Mouse (Mus musculus): ENCODE measurements at regions not wholly inside any gene's neighbourhood (a gene's known extent, or its start where the extent isn't known, plus 50 kb on each side); places are given as distances from the start of the nearest gene placed in this dataset.
A peak's percentile ranks its signal among the peaks of the same experiment; 100 is the strongest.

- peak; percentile 2 for DNase-seq (ENCODE audit: extremely low read depth, low read depth, low spot score)
- no peaks in the 10 kb centered on the region for H3K27me3 ChIP-seq (ENCODE audit: control insufficient read depth, insufficient read depth, low read length)
- H3K4me3 ChIP-seq (ENCODE audit: insufficient read depth, low read depth, low read length), result no peak overlapping the region
- H3K4me1 ChIP-seq (ENCODE audit: control insufficient read depth, insufficient read depth, low read length), result no peaks in the 10 kb centered on the region
- TF ChIP-seq CTCF (IDR thresholded peaks at IDR 0.05; ENCODE audit: low read depth, low read length) (no peak), POLR2A (IDR thresholded peaks at IDR 0.05; ENCODE audit: extremely low read depth, insufficient read depth, low read length) (no peak)
- no peak overlapping the region for H3K27ac ChIP-seq (replicated peaks; ENCODE audit: insufficient read depth, low read depth, low read length)
- no peaks in the 10 kb centered on the region for H3K79me2 ChIP-seq (ENCODE audit: control insufficient read depth, insufficient read depth, low read length)
- no peaks in the 10 kb centered on the region for H3K36me3 ChIP-seq (ENCODE audit: control insufficient read depth, insufficient read depth, low read length)
- 36% methylated on average over 2 of the region's 2 CpGs for WGBS
- no peak overlapping the region for H3K9ac ChIP-seq (ENCODE audit: low read depth, low read length)
Observed at GRCm38 (mm10) chr15:15329796-15330195, 1398.8 kb upstream of the Cdh9 start.

GRCm38 (mm10) chr15:15331947-15332346, 1396.6 kb upstream of the Cdh9 start:
- no peaks in the 10 kb centered on the region for H3K27me3 ChIP-seq (ENCODE audit: control insufficient read depth, insufficient read depth, low read length)
- H3K27ac ChIP-seq (replicated peaks; ENCODE audit: insufficient read depth, low read depth, low read length), result no peak overlapping the region
- H3K36me3 ChIP-seq (ENCODE audit: control insufficient read depth, insufficient read depth, low read length), result no peaks in the 10 kb centered on the region
- no peak overlapping the region for H3K9ac ChIP-seq (ENCODE audit: low read depth, low read length)
- H3K4me3 ChIP-seq (ENCODE audit: insufficient read depth, low read depth, low read length), result no peak overlapping the region
- TF ChIP-seq CTCF (IDR thresholded peaks at IDR 0.05; ENCODE audit: low read depth, low read length) (no peak), POLR2A (IDR thresholded peaks at IDR 0.05; ENCODE audit: extremely low read depth, insufficient read depth, low read length) (no peak)
- DNase-seq (ENCODE audit: extremely low read depth, low read depth, low spot score), result no peak
- no peaks in the 10 kb centered on the region for H3K4me1 ChIP-seq (ENCODE audit: control insufficient read depth, insufficient read depth, low read length)
- no peaks in the 10 kb centered on the region for H3K79me2 ChIP-seq (ENCODE audit: control insufficient read depth, insufficient read depth, low read length)

- H3K9ac ChIP-seq (ENCODE audit: low read depth, low read length), result no peak overlapping the region
- WGBS, result 54% methylated on average over 1 of the region's 1 CpGs
- no peaks in the 10 kb centered on the region for H3K4me1 ChIP-seq (ENCODE audit: control insufficient read depth, insufficient read depth, low read length)
- H3K4me3 ChIP-seq (ENCODE audit: insufficient read depth, low read depth, low read length), result no peak overlapping the region
- H3K27me3 ChIP-seq (ENCODE audit: control insufficient read depth, insufficient read depth, low read length), result no peaks in the 10 kb centered on the region
- TF ChIP-seq POLR2A (IDR thresholded peaks at IDR 0.05; ENCODE audit: extremely low read depth, insufficient read depth, low read length) (no peak), CTCF (IDR thresholded peaks at IDR 0.05; ENCODE audit: low read depth, low read length) (no peak)
- H3K79me2 ChIP-seq (ENCODE audit: control insufficient read depth, insufficient read depth, low read length), result no peaks in the 10 kb centered on the region
- H3K27ac ChIP-seq (replicated peaks; ENCODE audit: insufficient read depth, low read depth, low read length), result no peak overlapping the region
- DNase-seq (ENCODE audit: extremely low read depth, low read depth, low spot score), result no peak
- no peaks in the 10 kb centered on the region for H3K36me3 ChIP-seq (ENCODE audit: control insufficient read depth, insufficient read depth, low read length)
Observed at GRCm38 (mm10) chr15:15361841-15362240, 1366.7 kb upstream of the Cdh9 start.

- DNase-seq (ENCODE audit: extremely low read depth, low read depth, low spot score), result no peak
- WGBS, result 86% methylated on average over 7 of the region's 7 CpGs
- Histone ChIP-seq H3K4me3 (ENCODE audit: insufficient read depth, low read depth, low read length) (no peak overlapping the region), H3K27ac (replicated peaks; ENCODE audit: insufficient read depth, low read depth, low read length) (no peak overlapping the region), H3K4me1 (ENCODE audit: control insufficient read depth, insufficient read depth, low read length) (no peaks in the 10 kb centered on the region), H3K36me3 (ENCODE audit: control insufficient read depth, insufficient read depth, low read length) (no peaks in the 10 kb centered on the region), H3K79me2 (ENCODE audit: control insufficient read depth, insufficient read depth, low read length) (no peaks in the 10 kb centered on the region), H3K27me3 (ENCODE audit: control insufficient read depth, insufficient read depth, low read length) (no peaks in the 10 kb centered on the region), H3K9ac (ENCODE audit: low read depth, low read length) (no peak overlapping the region)
- TF ChIP-seq POLR2A (IDR thresholded peaks at IDR 0.05; ENCODE audit: extremely low read depth, insufficient read depth, low read length), result no peak
- no peak for TF ChIP-seq CTCF (IDR thresholded peaks at IDR 0.05; ENCODE audit: low read depth, low read length)
Observed at GRCm38 (mm10) chr15:15392300-15393022, 1336.1 kb upstream of the Cdh9 start.
